Mouse (Mus musculus) adrenal gland, postnatal 14 days (tissue): ENCODE data around the gene Tmc3. TPM values are rescaled to one million over a fixed set of nuclear protein-coding genes. Genes with fewer than 3 reads are reported as not detected.

Experiments used
- DNase-seq: peaks from one replicate; pipeline ENCODE4 v3.0.0; 2021; ENCODE audit warnings: mixed read lengths
- total RNA-seq: library from RNA; stranded (reverse); gene quantifications from 2 replicates; pipeline ENCODE4 v1.2.3, GENCODE M21; 2021

Tmc3 gene
- total RNA-seq, 1 experiment from 2014 or later = 0.30 TPM

DNA sequence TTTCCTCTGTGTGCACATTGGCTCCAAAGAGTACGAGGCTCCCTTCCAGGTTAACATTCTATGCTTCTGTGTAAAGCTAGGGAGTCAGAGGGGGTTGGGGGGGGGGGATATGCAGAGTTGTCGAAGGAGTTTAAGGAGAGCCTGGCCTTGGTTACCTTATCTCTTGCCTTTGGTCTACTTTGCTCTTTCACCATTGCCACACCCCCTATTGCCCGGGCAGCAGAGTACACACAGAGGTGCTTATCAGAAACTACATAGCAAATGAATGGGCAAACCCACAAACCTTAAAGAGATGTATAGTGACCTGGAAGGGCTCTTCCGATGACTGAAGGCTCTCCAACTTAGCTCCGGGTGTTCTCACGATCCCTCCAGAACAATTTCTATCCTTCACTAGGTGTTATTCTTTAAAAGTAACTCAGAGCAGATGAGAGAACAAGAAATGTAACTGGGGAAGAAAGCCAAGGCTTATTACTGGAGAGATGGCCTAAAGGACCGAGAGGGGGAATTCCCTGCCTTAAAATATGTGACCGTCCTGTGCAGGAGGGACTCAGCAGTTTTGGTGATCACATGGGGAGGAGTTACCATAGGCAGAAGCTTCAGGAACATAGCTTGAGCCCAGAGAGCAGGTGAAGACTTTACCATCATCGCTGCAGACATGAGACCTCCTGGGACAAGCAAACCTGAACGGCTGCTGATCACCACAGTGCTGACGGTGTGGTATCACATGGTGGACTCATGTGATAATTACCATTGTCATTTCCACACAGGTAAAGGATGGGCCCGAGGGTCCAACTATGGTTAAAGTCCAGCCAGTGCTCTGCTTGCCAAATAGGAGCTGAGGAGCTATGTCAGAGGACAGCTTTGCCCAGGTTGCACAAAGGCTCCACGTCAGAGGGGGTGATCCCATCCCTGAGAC, 14.5 kb downstream of the Tmc3 start:
- DNase-seq = no peak

DNA sequence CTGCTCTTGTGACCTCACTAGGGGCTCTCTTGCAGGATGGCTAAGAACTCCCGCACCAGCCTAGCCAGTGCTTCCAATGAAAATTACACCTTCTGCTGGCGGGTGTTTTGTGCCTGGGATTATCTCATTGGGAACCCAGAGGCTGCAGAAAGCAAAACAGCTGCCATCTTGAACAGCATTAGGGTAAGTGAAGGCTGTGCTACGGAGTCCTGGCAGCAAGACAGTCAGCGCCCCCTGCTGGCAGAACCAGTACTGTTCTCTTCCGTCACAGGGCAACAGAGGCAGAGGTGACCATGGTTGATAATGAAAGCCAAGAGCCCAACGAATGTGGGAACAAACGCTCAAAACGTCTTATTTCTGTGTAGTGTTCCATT, 15.2 kb downstream of the Tmc3 start:
- DNase-seq = peak; percentile 76

GRCm38 (mm10) chr7:83604180-83604944, 19.6 kb downstream of the Tmc3 start:
- DNase-seq = no peak

DNA sequence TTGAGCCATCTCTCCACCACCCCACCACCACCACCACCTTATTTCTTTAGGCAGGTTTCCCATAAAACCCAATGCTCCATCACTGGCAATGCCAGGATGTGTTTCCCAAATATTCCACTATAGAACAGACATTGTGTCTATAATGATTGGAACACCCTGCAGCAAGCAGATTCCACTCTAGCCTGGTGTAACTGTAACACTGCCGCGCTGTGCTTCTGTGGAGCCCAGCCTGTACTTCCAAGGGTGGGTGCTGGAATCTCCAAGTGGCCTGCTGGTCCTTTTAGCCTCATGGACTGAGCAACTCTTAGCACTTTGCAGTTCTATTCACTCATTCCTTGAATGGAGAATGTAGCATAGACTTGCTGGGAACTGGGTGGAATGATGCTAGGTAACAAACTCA, 22.1 kb downstream of the Tmc3 start:
- DNase-seq = no peak

- DNase-seq = no peak
Measured at GRCm38 (mm10) chr7:83609891-83610290, 25.2 kb downstream of the Tmc3 start.

- DNase-seq = no peak
Measured at GRCm38 (mm10) chr7:83611886-83612285, 27.2 kb downstream of the Tmc3 start.

- no peak for DNase-seq
Measured at GRCm38 (mm10) chr7:83615272-83615671, 30.5 kb downstream of the Tmc3 start.

DNA sequence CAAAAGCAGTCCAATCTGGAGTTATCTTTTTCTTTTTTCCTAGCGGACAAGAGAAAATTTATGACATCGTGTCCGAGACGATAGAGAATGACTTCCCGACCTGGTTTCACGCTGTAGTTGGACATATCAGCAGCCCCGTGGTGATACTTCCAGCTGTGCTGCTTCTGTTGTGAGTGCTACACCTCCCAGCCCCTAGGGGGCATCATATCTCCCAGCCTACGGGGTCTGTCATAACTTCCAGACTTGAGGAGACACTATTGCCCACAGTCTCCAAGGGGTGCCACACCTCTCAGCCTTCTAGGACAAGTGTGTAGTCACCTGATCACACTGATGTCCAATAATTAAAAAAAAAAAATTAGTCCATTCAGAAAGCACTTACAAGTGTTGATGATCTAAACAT, 31.1 kb downstream of the Tmc3 start:
- DNase-seq = no peak

GRCm38 (mm10) chr7:83616268-83616667, 31.5 kb downstream of the Tmc3 start:
- no peak for DNase-seq

DNA sequence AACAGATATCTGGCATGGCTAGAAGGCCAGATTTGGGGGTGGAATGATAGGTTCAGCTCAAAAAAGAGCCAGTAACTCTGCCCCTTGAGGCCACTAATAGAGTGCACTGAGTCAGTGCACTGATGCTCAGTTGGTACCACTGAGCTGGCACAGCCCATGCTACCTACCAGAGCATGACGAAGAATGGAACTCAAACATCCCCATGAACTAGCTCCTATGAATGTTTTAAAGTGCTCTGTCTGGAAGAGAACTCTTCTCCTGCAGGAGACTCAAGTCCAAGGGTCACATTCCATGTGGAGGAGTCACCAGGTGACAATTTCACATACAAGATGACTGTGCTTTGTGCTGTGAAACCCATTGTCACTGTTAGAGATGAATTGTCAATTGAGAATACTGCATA, 34.0 kb downstream of the Tmc3 start:
- DNase-seq = no peak

DNA sequence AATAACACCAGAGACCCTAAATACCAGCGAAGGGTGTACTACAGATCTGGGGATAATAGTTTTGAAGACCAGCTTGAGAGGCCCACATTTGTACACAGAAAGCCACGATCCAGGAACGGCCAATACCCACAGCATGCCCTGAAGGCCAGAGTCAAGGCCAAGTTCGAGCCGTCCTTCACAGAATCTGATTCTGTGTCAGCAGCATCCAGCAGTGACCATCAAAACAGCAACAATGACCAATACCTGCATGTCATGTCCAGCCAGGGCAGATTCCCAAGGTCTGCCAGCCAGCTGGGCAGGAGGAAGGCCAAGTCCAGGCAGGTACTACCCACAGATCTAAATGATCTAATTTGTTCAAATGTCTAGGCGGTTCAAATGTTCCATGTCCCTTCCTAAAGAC, 37.9 kb downstream of the Tmc3 start:
- DNase-seq = peak; percentile 64

- DNase-seq = peak; percentile 47
Measured at GRCm38 (mm10) chr7:83624065-83624464, 39.3 kb downstream of the Tmc3 start.

DNA sequence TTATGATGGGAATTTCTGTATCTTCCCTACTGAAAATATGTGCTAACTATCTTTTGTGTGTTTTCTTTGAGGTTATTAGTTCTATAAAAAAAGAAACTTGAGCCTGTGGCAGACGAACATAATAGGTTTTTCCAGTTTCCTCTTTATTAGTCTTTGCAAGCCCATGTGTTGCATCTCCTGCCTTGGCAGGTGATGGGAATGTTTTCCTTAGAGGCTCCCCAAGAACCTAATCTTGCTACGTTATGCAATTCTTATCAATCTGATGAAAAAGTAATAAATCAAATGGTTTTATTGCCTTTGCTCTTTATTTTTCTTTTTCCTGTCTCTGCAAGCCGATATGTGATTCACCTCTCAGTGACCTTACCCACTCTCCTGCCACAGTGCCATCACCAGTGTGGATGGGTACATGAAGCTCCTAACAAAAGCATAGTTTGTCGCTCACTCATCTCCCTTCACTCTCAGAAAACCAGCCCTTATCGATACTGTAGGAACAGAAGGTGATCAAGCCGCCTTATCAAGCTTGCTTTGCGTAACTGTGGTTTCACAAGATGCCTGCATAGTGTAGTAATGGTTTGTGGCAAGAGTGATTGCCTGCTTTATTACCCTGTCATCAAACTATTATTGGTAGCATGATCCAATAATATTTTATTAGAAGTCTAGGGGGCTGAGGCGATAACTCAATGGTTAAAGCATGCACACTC, 42.0 kb downstream of the Tmc3 start:
- no peak for DNase-seq

DNA sequence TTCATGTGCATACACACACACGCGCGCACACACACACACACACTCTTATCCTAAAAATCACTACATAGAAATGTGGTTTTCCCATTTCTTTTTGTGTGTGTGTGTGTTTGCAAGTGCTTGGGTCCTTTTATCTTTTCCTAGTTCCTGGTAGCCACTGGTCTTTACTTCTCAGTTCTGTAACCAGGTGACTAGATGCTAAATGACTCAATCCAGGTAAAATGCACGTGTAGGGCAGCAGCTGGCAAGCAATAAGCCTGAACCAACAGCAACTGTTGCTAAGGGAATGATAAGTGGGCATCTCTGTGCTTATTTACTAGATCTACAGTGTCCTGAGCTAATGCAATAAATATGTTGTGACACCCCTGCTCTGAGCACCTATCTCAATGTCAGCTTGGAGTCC, 42.6 kb downstream of the Tmc3 start:
- DNase-seq = no peak

GRCm38 (mm10) chr7:83631073-83631827, 46.5 kb downstream of the Tmc3 start:
- DNase-seq = no peak

DNA sequence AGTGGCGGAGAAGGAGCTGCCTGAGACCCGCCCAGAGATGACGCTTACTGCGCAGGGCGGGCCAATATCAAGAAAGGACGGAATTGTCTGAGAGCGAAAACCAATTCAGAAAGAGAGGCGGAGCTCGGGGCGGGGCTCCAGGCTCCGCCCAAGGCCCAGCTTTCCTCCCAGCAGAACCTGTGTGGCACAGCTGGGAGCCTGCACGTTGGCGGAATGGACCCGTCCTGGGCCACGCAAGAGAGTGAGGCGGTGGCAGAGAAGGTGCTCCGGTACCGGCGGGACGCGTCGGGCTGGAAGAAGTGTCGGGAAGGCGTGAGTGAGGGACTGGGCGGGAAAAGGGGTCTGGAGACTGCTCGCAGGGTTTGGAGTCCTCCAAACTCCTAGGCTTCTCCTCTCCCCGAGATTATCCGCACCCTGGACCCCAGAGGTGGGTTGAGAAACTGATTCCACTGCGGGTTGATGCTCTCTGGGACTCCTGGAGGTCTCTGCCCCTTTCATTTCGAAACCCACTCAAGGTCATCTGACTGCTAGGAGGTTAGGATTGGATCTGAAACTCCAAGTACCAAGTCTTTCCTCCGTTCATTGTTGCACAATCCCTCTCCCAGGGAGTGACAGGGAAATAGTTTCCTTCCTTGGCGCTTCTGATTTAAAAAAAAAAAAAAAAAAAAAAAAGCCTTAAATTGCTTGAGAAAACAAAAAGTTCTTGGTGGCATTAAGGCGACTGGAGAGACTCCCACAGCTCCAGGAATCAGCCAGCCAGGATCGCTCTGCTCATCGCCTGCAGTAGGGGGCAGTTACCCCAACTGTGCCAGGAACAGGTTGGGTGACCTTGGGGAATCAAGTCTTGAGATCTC, 47.3 kb downstream of the Tmc3 start, which contains the start of gene Stard5:
Stard5 (plus strand) TSS at position 132 of the 854 bp plus-strand sequence.
- peak; percentile 95 for DNase-seq

GRCm38 (mm10) chr7:83632682-83633120, 48.0 kb downstream of the Tmc3 start:
- no peak for DNase-seq

DNA sequence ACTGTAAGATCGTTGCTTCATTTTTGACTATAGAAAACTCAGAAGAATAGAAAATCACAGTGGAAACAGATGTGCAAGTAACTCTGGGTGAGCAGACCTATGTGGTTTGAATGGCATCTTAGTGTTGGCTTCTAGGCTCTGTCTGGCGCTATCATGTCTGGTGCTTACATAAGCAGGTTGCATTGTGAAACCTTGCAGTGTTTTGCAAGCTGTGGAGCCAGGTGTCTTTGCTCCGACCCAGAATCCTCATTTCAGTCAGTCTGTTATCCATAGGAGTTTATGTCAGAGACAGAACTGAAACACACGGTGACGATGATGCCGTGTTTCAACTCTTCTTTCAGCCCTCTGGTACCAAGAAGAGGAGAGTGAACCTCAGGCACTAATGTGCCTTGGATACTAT, 49.1 kb downstream of the Tmc3 start:
- no peak for DNase-seq

DNA sequence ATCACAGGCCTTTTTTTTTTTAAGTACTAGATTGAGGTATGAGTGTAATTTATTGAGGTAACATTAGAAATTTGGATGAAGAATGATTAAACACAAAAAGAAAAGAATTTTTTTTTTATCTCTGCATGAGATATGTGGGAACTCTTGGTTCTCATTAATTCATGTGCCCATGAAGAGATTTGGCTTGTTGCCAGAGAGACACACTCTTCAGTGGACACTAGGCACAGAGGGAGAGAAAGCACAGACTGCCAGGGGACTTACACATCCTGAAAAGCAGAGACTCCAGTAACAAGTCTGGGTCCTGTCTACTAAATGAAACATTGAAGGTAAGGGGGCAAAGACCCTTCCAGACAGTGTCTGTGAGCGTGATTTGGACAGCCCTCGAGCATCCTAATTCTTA, 51.0 kb downstream of the Tmc3 start:
- DNase-seq = no peak

DNA sequence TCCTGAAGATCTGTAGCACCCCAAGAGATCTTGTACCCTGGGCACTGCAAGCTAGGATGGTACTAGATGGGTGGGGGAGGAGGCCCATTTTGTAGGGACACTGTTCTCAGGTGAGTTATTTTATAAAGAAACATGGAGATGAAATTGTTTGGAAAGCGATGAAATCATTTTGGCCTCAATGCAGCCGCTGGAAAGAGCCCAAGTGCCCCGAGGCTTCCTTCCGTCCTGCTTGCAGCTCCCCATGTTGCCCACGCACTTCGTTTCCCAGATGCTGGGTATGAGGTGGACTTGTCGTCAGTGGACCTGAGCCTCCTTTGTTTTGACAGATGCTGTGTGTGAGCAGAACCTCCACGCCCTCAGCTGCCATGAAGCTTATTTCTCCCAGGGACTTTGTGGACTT, 51.7 kb downstream of the Tmc3 start:
- DNase-seq = no peak
